Mouse (Mus musculus) stomach, embryonic 16.5 days (tissue): ENCODE measurements around the gene Chkb. TPM values are rescaled to one million over a fixed set of nuclear protein-coding genes. Genes with fewer than 3 reads are reported as not detected.

Experiments
- ATAC-seq: fragments of 200-750 bp; cut with Nextera tagmentation; 2 replicates; pipeline ENCODE4 v1.8.0; 2017; ENCODE audit warnings: moderate number of reproducible peaks, moderate TSS enrichment; ENCODE audit not compliant: insufficient read depth, low FRiP score
- H3K27ac ChIP-seq: fragments of 300-500 bp; sonication (generic); 2 replicates; pipeline ENCODE4 v1.5.1; 2014; ENCODE audit warnings: low read length
- H3K27me3 ChIP-seq: fragments of 300-500 bp; sonication (generic); 2 replicates; pipeline ENCODE4 v1.6.1; 2014; ENCODE audit warnings: low read length, control low read depth, mixed read lengths; ENCODE audit not compliant: control insufficient read depth, insufficient read depth
- H3K36me3 ChIP-seq: fragments of 300-500 bp; sonication (generic); 2 replicates; pipeline ENCODE4 v1.6.1; 2014; ENCODE audit warnings: low read length; ENCODE audit not compliant: control insufficient read depth, insufficient read depth
- H3K4me1 ChIP-seq: fragments of 300-500 bp; sonication (generic); 2 replicates; pipeline ENCODE4 v1.6.1; 2014; ENCODE audit warnings: low read length, control low read depth, mixed read lengths; ENCODE audit not compliant: control insufficient read depth, insufficient read depth
- H3K4me2 ChIP-seq: fragments of 300-500 bp; sonication (generic); 2 replicates; pipeline ENCODE4 v1.6.1; 2014; ENCODE audit warnings: low read depth, low read length, mixed read lengths
- H3K4me3 ChIP-seq: fragments of 300-500 bp; sonication (generic); replicated peaks from 2 replicates; pipeline ENCODE4 v1.5.1; 2014; ENCODE audit warnings: mild to moderate bottlenecking, low read length
- H3K9ac ChIP-seq: fragments of 300-500 bp; sonication (generic); 2 replicates; pipeline ENCODE4 v1.6.1; 2014; ENCODE audit warnings: low read length
- H3K9me3 ChIP-seq: fragments of 300-500 bp; sonication (generic); replicated peaks from 2 replicates; pipeline ENCODE4 v1.6.1; 2016; ENCODE audit warnings: low read length, control low read depth; ENCODE audit not compliant: control insufficient read depth
- WGBS: fragments of 180-500 bp; shearing (Covaris S2); extraction: QIAGEN DNeasy Blood & Tissue Kit; methylation state at CpG from one replicate; pipeline ENCODE4 v1.1.7; 2014; 5-methylcytosine and 5-hydroxymethylcytosine counted together
- polyA plus RNA-seq: library from polyadenylated mRNA; unstranded; fragments of >200 nt; fragmentation: Nextera tagmentation; extraction: Ambion mirVana; gene quantifications from 2 replicates; pipeline ENCODE4 v1.2.1, GENCODE M21; 2015

The Chkb gene
- polyA plus RNA-seq, 1 experiment from 2014 or later = 49.2 TPM

GRCm38 (mm10) chr15:89459821-89460220 lies 30.1 kb upstream of the Chkb start:
- no peak for ATAC-seq
- no peak overlapping the region for H3K4me2 ChIP-seq
- no peaks in the 10 kb centered on the region for H3K9me3 ChIP-seq
- no peak overlapping the region for H3K9ac ChIP-seq
- WGBS = 82% methylated on average over 7 of the region's 7 CpGs
- no peaks in the 10 kb centered on the region for H3K36me3 ChIP-seq
- H3K27me3 ChIP-seq = no peaks in the 10 kb centered on the region; the same call in 1 of the 2 replicates
- no peak overlapping the region for H3K27ac ChIP-seq
- no peak overlapping the region for H3K4me3 ChIP-seq
- H3K4me1 ChIP-seq = no peaks in the 10 kb centered on the region

GRCm38 (mm10) chr15:89458942-89459341 lies 29.2 kb upstream of the Chkb start:
- Histone ChIP-seq H3K27me3 (peaks cover 6% of the 10 kb centered on the region), H3K27ac (no peak overlapping the region), H3K9me3 (no peaks in the 10 kb centered on the region), H3K9ac (no peak overlapping the region), H3K36me3 (no peaks in the 10 kb centered on the region), H3K4me2 (no peak overlapping the region), H3K4me3 (no peak overlapping the region), H3K4me1 (no peaks in the 10 kb centered on the region; the same call in 1 of the 2 replicates)
- 87% methylated on average over 15 of the region's 15 CpGs for WGBS
- no peak for ATAC-seq

GRCm38 (mm10) chr15:89455642-89456041 lies 25.9 kb upstream of the Chkb start:
- Histone ChIP-seq H3K9ac (no peak overlapping the region), H3K4me3 (no peak overlapping the region), H3K4me2 (no peak overlapping the region), H3K4me1 (no peaks in the 10 kb centered on the region; the same call in 1 of the 2 replicates), H3K27ac (no peak overlapping the region), H3K9me3 (no peaks in the 10 kb centered on the region), H3K36me3 (no peaks in the 10 kb centered on the region), H3K27me3 (peaks cover 11% of the 10 kb centered on the region)
- WGBS = 72% methylated on average over 6 of the region's 6 CpGs
- no peak for ATAC-seq

GRCm38 (mm10) chr15:89454857-89455256 lies 25.1 kb upstream of the Chkb start:
- H3K27me3 ChIP-seq = peaks cover 11% of the 10 kb centered on the region
- H3K9ac ChIP-seq = no peak overlapping the region
- no peaks in the 10 kb centered on the region for H3K9me3 ChIP-seq
- no peaks in the 10 kb centered on the region for H3K36me3 ChIP-seq
- no peak overlapping the region for H3K27ac ChIP-seq
- 0 out of 2 replicates have a peak overlapping the region, but pooled peaks have one; percentile 45 for H3K4me3 ChIP-seq
- ATAC-seq = no peak
- WGBS = 31% methylated on average over 5 of the region's 6 CpGs
- H3K4me1 ChIP-seq = no peaks in the 10 kb centered on the region; the same call in 1 of the 2 replicates
- H3K4me2 ChIP-seq = no peak overlapping the region

GRCm38 (mm10) chr15:89453865-89454478 lies 24.3 kb upstream of the Chkb start, which contains the start of gene Mapk8ip2:
Gene Mapk8ip2 (plus strand): TSS chr15:89453913.
- ATAC-seq = 0 out of 2 replicates have a peak, but pooled peaks have one; percentile 15
- WGBS = 2% methylated on average over 51 of the region's 53 CpGs
- no peak within 1 kb of the TSS for H3K27ac ChIP-seq
- no peaks in the 10 kb centered on the region; the same call in 1 of the 2 replicates for H3K4me1 ChIP-seq
- peak within 1 kb of the TSS; percentile 79 for H3K4me2 ChIP-seq
- H3K27me3 ChIP-seq = peaks cover 11% of the 10 kb centered on the region
- H3K36me3 ChIP-seq = no peaks in the 10 kb centered on the region
- peak within 1 kb of the TSS; percentile 43 for H3K9ac ChIP-seq
- H3K9me3 ChIP-seq = no peaks in the 10 kb centered on the region
- H3K4me3 ChIP-seq = peak within 1 kb of the TSS; percentile 45

- no peak overlapping the region for H3K27ac ChIP-seq
Measured at GRCm38 (mm10) chr15:89452906-89453864, 23.5 kb upstream of the Chkb start.

GRCm38 (mm10) chr15:89442486-89443070 lies 12.9 kb upstream of the Chkb start:
- WGBS = 35% methylated on average over 8 of the region's 8 CpGs
- Histone ChIP-seq H3K4me2 (no peak overlapping the region), H3K27ac (no peak overlapping the region), H3K9ac (no peak overlapping the region), H3K4me1 (no peaks in the 10 kb centered on the region), H3K36me3 (no peaks in the 10 kb centered on the region), H3K4me3 (no peak overlapping the region), H3K9me3 (no peaks in the 10 kb centered on the region), H3K27me3 (no peaks in the 10 kb centered on the region)
- no peak for ATAC-seq

More at GRCm38 (mm10) chr15:89452906-89453864, 23.5 kb upstream of the Chkb start:
- ATAC-seq = peak; percentile 70; the same call in 1 of the 2 replicates
- H3K4me3 ChIP-seq = peak overlapping the region; percentile 45
- H3K36me3 ChIP-seq = no peaks in the 10 kb centered on the region
- H3K4me1 ChIP-seq = no peaks in the 10 kb centered on the region; the same call in 1 of the 2 replicates
- H3K9me3 ChIP-seq = no peaks in the 10 kb centered on the region
- no peak overlapping the region for H3K9ac ChIP-seq
- H3K4me2 ChIP-seq = peak overlapping the region; percentile 79
- WGBS = 6% methylated on average over 24 of the region's 24 CpGs
- peaks cover 11% of the 10 kb centered on the region for H3K27me3 ChIP-seq

- no peak overlapping the region for H3K9ac ChIP-seq
- H3K9me3 ChIP-seq = no peaks in the 10 kb centered on the region
- no peak overlapping the region for H3K4me2 ChIP-seq
- WGBS = 83% methylated on average over 5 of the region's 5 CpGs
- no peak for ATAC-seq
- no peak overlapping the region for H3K4me3 ChIP-seq
- no peaks in the 10 kb centered on the region for H3K36me3 ChIP-seq
- no peaks in the 10 kb centered on the region for H3K4me1 ChIP-seq
- H3K27ac ChIP-seq = no peak overlapping the region
- H3K27me3 ChIP-seq = no peaks in the 10 kb centered on the region
Measured at GRCm38 (mm10) chr15:89435878-89436277, 6.2 kb upstream of the Chkb start.
